Comparison of ENCODE assay signal across 24 mouse cellular contexts in the genomic region with DNA sequence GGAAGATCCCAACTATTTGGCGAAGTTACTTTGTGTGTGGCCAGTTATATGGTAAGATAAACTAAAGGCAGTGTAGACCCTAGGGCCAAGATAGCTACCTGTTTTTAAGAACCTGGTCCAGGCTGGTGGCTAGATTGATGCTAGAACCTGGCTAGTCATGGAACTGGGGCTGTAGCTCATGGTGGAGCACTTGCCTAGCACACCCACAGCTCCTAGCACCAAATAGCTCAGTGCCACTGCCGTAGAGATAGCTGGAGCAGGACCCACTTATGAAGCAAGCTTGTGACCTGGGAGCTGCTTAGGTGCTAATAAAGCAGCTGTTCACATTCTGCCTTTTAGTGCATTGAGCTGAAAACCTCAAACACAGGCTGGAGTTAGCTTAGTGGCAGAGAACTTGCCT. TPM values are rescaled to one million over a fixed set of nuclear protein-coding genes. Genes with fewer than 3 reads are reported as not detected.
DNase-seq lines count a peak whose midpoint lies in the region; ATAC-seq lines count a peak whose summit lies in the region.
"Had no signal": no experiment of that assay in that cellular context is flagged by ENCODE, and none has a peak within 500 bp of the region (broad histone marks: within the 10 kb centered on the region; RNA-seq: fewer than 3 reads in every experiment).

No protein-coding gene starts in this region.

- no peaks in the 10 kb centered on the region for H3K27me3 ChIP-seq in heart, embryonic 15.5 days
- H3K27me3 ChIP-seq in megakaryocyte, embryonic 14.5 days (replicated peaks): no peaks in the 10 kb centered on the region
- H3K27me3 ChIP-seq in forebrain, embryonic 14.5 days (replicated peaks; ENCODE audit: control insufficient read depth, insufficient read depth, low read length): no peaks in the 10 kb centered on the region
- H3K27me3 ChIP-seq: embryonic facial prominence, embryonic 12.5 days; midbrain, embryonic 12.5 days had no signal

- 79% methylated on average over 2 of the region's 2 CpGs for WGBS in heart, embryonic 15.5 days
- 93% methylated on average over 2 of the region's 2 CpGs for WGBS in forebrain, embryonic 14.5 days

- no peak overlapping the region for H3K9ac ChIP-seq in heart, embryonic 15.5 days
- H3K9ac ChIP-seq in forebrain, embryonic 14.5 days (ENCODE audit: low read length): no peak overlapping the region
- H3K9ac ChIP-seq: embryonic facial prominence, embryonic 12.5 days; midbrain, embryonic 12.5 days had no signal

- peaks cover 8% of the 10 kb centered on the region for H3K36me3 ChIP-seq in heart, embryonic 15.5 days
- peaks cover 87% of the 10 kb centered on the region for H3K36me3 ChIP-seq in megakaryocyte, embryonic 14.5 days (replicated peaks; ENCODE audit: low read length)
- peaks cover 37% of the 10 kb centered on the region for H3K36me3 ChIP-seq in forebrain, embryonic 14.5 days (ENCODE audit: control insufficient read depth, insufficient read depth, low read length)

- H3K4me3 ChIP-seq in heart, embryonic 15.5 days: no peak overlapping the region
- peak overlapping the region; percentile 67 for H3K4me3 ChIP-seq in megakaryocyte, embryonic 14.5 days (replicated peaks)
- no peak overlapping the region for H3K4me3 ChIP-seq in forebrain, embryonic 14.5 days (ENCODE audit: low read depth, low read length)
- H3K4me3 ChIP-seq: embryonic facial prominence, embryonic 12.5 days; hindbrain, embryonic 10.5 days; layer of hippocampus, adult 2 months; limb, embryonic 10.5 days; midbrain, embryonic 12.5 days had no signal

- H3K9me3 ChIP-seq in heart, embryonic 15.5 days (replicated peaks): no peaks in the 10 kb centered on the region
- no peaks in the 10 kb centered on the region for H3K9me3 ChIP-seq in megakaryocyte, embryonic 14.5 days
- no peaks in the 10 kb centered on the region for H3K9me3 ChIP-seq in forebrain, embryonic 14.5 days (replicated peaks; ENCODE audit: control insufficient read depth, low read length)
- H3K9me3 ChIP-seq: embryonic facial prominence, embryonic 12.5 days; hindbrain, embryonic 10.5 days; limb, embryonic 10.5 days; midbrain, embryonic 12.5 days had no signal

- ATAC-seq in heart, embryonic 15.5 days (replicated peaks; ENCODE audit: insufficient number of reproducible peaks, insufficient read depth, low FRiP score, low read depth): no peak
- ATAC-seq in activated CD4-positive, CD25-positive, alpha-beta regulatory T cell, adult 4 months: peak; percentile 60
- ATAC-seq in forebrain, embryonic 14.5 days: no peak
- ATAC-seq: intestine, postnatal 0 days had no signal

- H3K4me1 ChIP-seq in heart, embryonic 15.5 days (replicated peaks): peaks cover 39% of the 10 kb centered on the region
- peaks cover 82% of the 10 kb centered on the region for H3K4me1 ChIP-seq in megakaryocyte, embryonic 14.5 days
- no peaks in the 10 kb centered on the region for H3K4me1 ChIP-seq in forebrain, embryonic 14.5 days (ENCODE audit: control insufficient read depth, insufficient read depth, low read length)
- H3K4me1 ChIP-seq: embryonic facial prominence, embryonic 12.5 days; hindbrain, embryonic 10.5 days; limb, embryonic 10.5 days; midbrain, embryonic 12.5 days had no signal

- peak overlapping the region; percentile 38 for H3K27ac ChIP-seq in heart, embryonic 15.5 days
- no peak overlapping the region for H3K27ac ChIP-seq in forebrain, embryonic 14.5 days (ENCODE audit: low read depth, low read length)
- H3K27ac ChIP-seq: embryonic facial prominence, embryonic 12.5 days; hindbrain, embryonic 10.5 days; layer of hippocampus, adult 2 months; limb, embryonic 10.5 days; midbrain, embryonic 12.5 days had no signal

- H3K4me2 ChIP-seq in heart, embryonic 15.5 days: no peak overlapping the region
- H3K4me2 ChIP-seq in forebrain, embryonic 14.5 days (ENCODE audit: low read length): no peak overlapping the region
- H3K4me2 ChIP-seq: embryonic facial prominence, embryonic 12.5 days; midbrain, embryonic 12.5 days had no signal

- intact Hi-C loops in left cerebral cortex, postnatal 36 days (cut with DNase I): no loop called here

- DNase-seq in heart, adult 9 months (ENCODE audit: low spot score in 2 of 2): no peak
- peak; percentile 39 for DNase-seq in CD4-positive, CD25-positive, alpha-beta regulatory T cell, adult 2 months (ENCODE audit: low read depth, low spot score)
- DNase-seq in forebrain, embryonic 14.5 days (ENCODE audit: low spot score): no peak
- DNase-seq in left cerebral cortex, postnatal 36 days (ENCODE audit: low spot score in 2 of 2): no peak
- no peak for DNase-seq in testis, postnatal 10 days (ENCODE audit: low spot score)
- DNase-seq: adrenal gland, postnatal 10 days; cerebellum, adult 2 months; gastrocnemius, postnatal 10 days; lung, postnatal 14 days; retina, postnatal 1 day; right cerebral cortex, postnatal 4 days had no signal

RNA-seq across cellular contexts. Expression of gene Gm21987, which starts 6.8 kb away (rescaled TPM):
- 3.2 and 4.1 TPM in 2 replicates for polyA plus RNA-seq in heart, embryonic 15.5 days (2015; fragmentation: Nextera tagmentation; extraction: Ambion mirVana)
- not detected for polyA plus RNA-seq in activated CD4-positive, CD25-positive, alpha-beta regulatory T cell, adult 4 months (2017; shearing (Covaris generic))
- polyA plus RNA-seq in megakaryocyte, embryonic 14.5 days (2012; ENCODE audit: insufficient read depth, low replicate concordance): 272 and 1,896 TPM in 2 replicates
- not detected in 2 replicates for polyA plus RNA-seq in forebrain, embryonic 14.5 days (2014; fragmentation: Nextera tagmentation; extraction: Ambion mirVana)
- total RNA-seq in left cerebral cortex, postnatal 36 days (2021): not detected
- total RNA-seq: adrenal gland, postnatal 10 days; gastrocnemius, postnatal 10 days; layer of hippocampus, adult 2 months had no signal
- polyA plus RNA-seq: cerebellum, adult 2 months; cortical plate, adult 2 months; embryonic facial prominence, embryonic 12.5 days; hindbrain, embryonic 10.5 days; kidney, embryonic 16.5 days; limb, embryonic 10.5 days; liver, embryonic 16.5 days; midbrain, embryonic 12.5 days; testis, adult 2 months had no signal

RNA-seq across cellular contexts. Expression of gene Cox17, which starts 6.9 kb away (rescaled TPM):
- polyA plus RNA-seq in heart, embryonic 15.5 days (2015; fragmentation: Nextera tagmentation; extraction: Ambion mirVana): 224 and 350 TPM in 2 replicates
- polyA plus RNA-seq in activated CD4-positive, CD25-positive, alpha-beta regulatory T cell, adult 4 months (2017; shearing (Covaris generic)): 100 to 1,000 TPM; 254 to 296 TPM
- polyA plus RNA-seq in megakaryocyte, embryonic 14.5 days (2012; ENCODE audit: insufficient read depth, low replicate concordance): 25.9 and 292 TPM in 2 replicates
- polyA plus RNA-seq in forebrain, embryonic 14.5 days (2014; fragmentation: Nextera tagmentation; extraction: Ambion mirVana): 107 and 126 TPM in 2 replicates
- 100 to 1,000 TPM; 124 TPM for total RNA-seq in left cerebral cortex, postnatal 36 days (2021)

RNA-seq across cellular contexts. Expression of gene Popdc2, which starts 8.4 kb away (rescaled TPM):
- polyA plus RNA-seq in heart, embryonic 15.5 days (2015; fragmentation: Nextera tagmentation; extraction: Ambion mirVana): 327 and 350 TPM in 2 replicates
- 1 to 10 TPM; 5.8 to 6.1 TPM for polyA plus RNA-seq in activated CD4-positive, CD25-positive, alpha-beta regulatory T cell, adult 4 months (2017; shearing (Covaris generic))
- polyA plus RNA-seq in megakaryocyte, embryonic 14.5 days (2012; ENCODE audit: insufficient read depth, low replicate concordance): 2.8 and 5.0 TPM in 2 replicates
- polyA plus RNA-seq in forebrain, embryonic 14.5 days (2014; fragmentation: Nextera tagmentation; extraction: Ambion mirVana): 0.17 and 0.51 TPM in 2 replicates
- total RNA-seq in left cerebral cortex, postnatal 36 days (2021): under 1 TPM; 0.47 to 0.77 TPM

RNA-seq across cellular contexts. Expression of gene Maats1, which starts 11.7 kb away (rescaled TPM):
- 0.10 and 0.13 TPM in 2 replicates for polyA plus RNA-seq in heart, embryonic 15.5 days (2015; fragmentation: Nextera tagmentation; extraction: Ambion mirVana)
- under 1 TPM in 1 of 2 experiments, not detected in 1; 0.61 TPM for polyA plus RNA-seq in activated CD4-positive, CD25-positive, alpha-beta regulatory T cell, adult 4 months (2017; shearing (Covaris generic))
- polyA plus RNA-seq in megakaryocyte, embryonic 14.5 days (2012; ENCODE audit: insufficient read depth, low replicate concordance): not detected in 2 replicates
- polyA plus RNA-seq in forebrain, embryonic 14.5 days (2014; fragmentation: Nextera tagmentation; extraction: Ambion mirVana): 0.71 and 0.83 TPM in 2 replicates
- 1 to 10 TPM; 1.2 to 1.5 TPM for total RNA-seq in left cerebral cortex, postnatal 36 days (2021)
- polyA plus RNA-seq: limb, embryonic 10.5 days had no signal

RNA-seq across cellular contexts. Expression of gene Nr1i2, which starts 59.0 kb away (rescaled TPM):
- polyA plus RNA-seq in heart, embryonic 15.5 days (2015; fragmentation: Nextera tagmentation; extraction: Ambion mirVana): 0.06 TPM in 1 of 2 replicates, not detected in the other
- polyA plus RNA-seq in activated CD4-positive, CD25-positive, alpha-beta regulatory T cell, adult 4 months (2017; shearing (Covaris generic)): not detected
- not detected in 2 replicates for polyA plus RNA-seq in megakaryocyte, embryonic 14.5 days (2012; ENCODE audit: insufficient read depth, low replicate concordance)
- not detected in 2 replicates for polyA plus RNA-seq in forebrain, embryonic 14.5 days (2014; fragmentation: Nextera tagmentation; extraction: Ambion mirVana)
- not detected for total RNA-seq in left cerebral cortex, postnatal 36 days (2021)
- total RNA-seq: gastrocnemius, postnatal 10 days; layer of hippocampus, adult 2 months had no signal
- polyA plus RNA-seq: cerebellum, adult 2 months; cortical plate, adult 2 months; embryonic facial prominence, embryonic 12.5 days; hindbrain, embryonic 10.5 days; limb, embryonic 10.5 days; midbrain, embryonic 12.5 days had no signal

Comparison
In these comparisons a context has a peak if more than half of its experiments do, and no peak if none do; other contexts are left out.
1. RNA of gene Gm21987, which starts 6.8 kb away (polyA plus RNA-seq): 272 to 1,896 TPM in megakaryocyte, embryonic 14.5 days; 3.2 to 4.1 TPM in heart, embryonic 15.5 days, not detected in forebrain, embryonic 14.5 days and not detected in activated CD4-positive, CD25-positive, alpha-beta regulatory T cell, adult 4 months; every median in the first group is over 10 times any median in the second.
2. RNA of gene Popdc2, which starts 8.4 kb away (polyA plus RNA-seq): 327 to 350 TPM in heart, embryonic 15.5 days; 5.8 to 6.1 TPM in activated CD4-positive, CD25-positive, alpha-beta regulatory T cell, adult 4 months, 2.8 to 5.0 TPM in megakaryocyte, embryonic 14.5 days and 0.17 to 0.51 TPM in forebrain, embryonic 14.5 days; every median in the first group is over 10 times any median in the second.